Mouse (Mus musculus) kidney, postnatal 0 days (tissue): ENCODE measurements around the gene Celsr1. TPM values are rescaled to one million over a fixed set of nuclear protein-coding genes. Genes with fewer than 3 reads are reported as not detected.
"Not testable (repeated sequence)": the region's sequence is repeated elsewhere in the genome, so short reads cannot be mapped to it uniquely, and the experiment has no call there.

Source experiments
- ATAC-seq: fragments of 200-750 bp; cut with Nextera tagmentation; replicated peaks from 2 replicates; pipeline ENCODE4 v1.8.0; 2017; ENCODE audit warnings: low read depth, moderate number of reproducible peaks, moderate TSS enrichment, moderate library complexity; ENCODE audit not compliant: low FRiP score
- DNase-seq: peaks from one replicate; pipeline ENCODE4 v3.0.0-alpha.2; 2016; ENCODE audit warnings: low spot score
- H3K27ac ChIP-seq: fragments of 300-500 bp; sonication (generic); 2 replicates; pipeline ENCODE4 v1.5.1; 2014; ENCODE audit warnings: mild to moderate bottlenecking
- H3K27me3 ChIP-seq: fragments of 300-500 bp; sonication (generic); 2 replicates; pipeline ENCODE4 v1.6.1; 2014; ENCODE audit warnings: low read length, mixed read lengths; ENCODE audit not compliant: insufficient read depth
- H3K36me3 ChIP-seq: fragments of 300-500 bp; sonication (generic); 2 replicates; pipeline ENCODE4 v1.6.1; 2014; ENCODE audit warnings: low read length, mixed read lengths; ENCODE audit not compliant: insufficient read depth
- H3K4me1 ChIP-seq: fragments of 300-500 bp; sonication (generic); replicated peaks from 2 replicates; pipeline ENCODE4 v1.6.1; 2014; ENCODE audit warnings: antibody characterized with exemption, low read length, mixed read lengths; ENCODE audit not compliant: insufficient read depth
- H3K4me2 ChIP-seq: fragments of 300-500 bp; sonication (generic); 2 replicates; pipeline ENCODE4 v1.6.1; 2014; ENCODE audit warnings: mild to moderate bottlenecking, low read length, moderate library complexity, mixed read lengths
- H3K4me3 ChIP-seq: fragments of 300-500 bp; sonication (generic); replicated peaks from 2 replicates; pipeline ENCODE4 v1.5.1; 2014; ENCODE audit warnings: low read depth, low read length
- H3K9ac ChIP-seq: fragments of 300-500 bp; sonication (generic); 2 replicates; pipeline ENCODE4 v1.6.1; 2014; ENCODE audit warnings: low read depth, low read length
- H3K9me3 ChIP-seq: fragments of 300-500 bp; sonication (generic); replicated peaks from 2 replicates; pipeline ENCODE4 v1.6.1; 2016; ENCODE audit warnings: low read length, inconsistent platforms, mixed read lengths
- CTCF ChIP-seq: IDR thresholded peaks from 2 replicates; pipeline ENCODE4 v1.5.1; 2016; ENCODE audit warnings: antibody characterized with exemption, low read depth, mild to moderate bottlenecking, moderate library complexity
- WGBS: fragments of 180-500 bp; shearing (Covaris S2); extraction: QIAGEN DNeasy Blood & Tissue Kit; methylation state at CpG from one replicate; pipeline ENCODE4 v1.1.7; 2014; 5-methylcytosine and 5-hydroxymethylcytosine counted together
- polyA plus RNA-seq: library from polyadenylated mRNA; unstranded; fragments of >200 nt; fragmentation: Nextera tagmentation; extraction: Ambion mirVana; gene quantifications from 2 replicates; pipeline ENCODE4 v1.2.1, GENCODE M21; 2015

The Celsr1 gene
- polyA plus RNA-seq, 1 experiment from 2014 or later = 2.9 TPM

DNA sequence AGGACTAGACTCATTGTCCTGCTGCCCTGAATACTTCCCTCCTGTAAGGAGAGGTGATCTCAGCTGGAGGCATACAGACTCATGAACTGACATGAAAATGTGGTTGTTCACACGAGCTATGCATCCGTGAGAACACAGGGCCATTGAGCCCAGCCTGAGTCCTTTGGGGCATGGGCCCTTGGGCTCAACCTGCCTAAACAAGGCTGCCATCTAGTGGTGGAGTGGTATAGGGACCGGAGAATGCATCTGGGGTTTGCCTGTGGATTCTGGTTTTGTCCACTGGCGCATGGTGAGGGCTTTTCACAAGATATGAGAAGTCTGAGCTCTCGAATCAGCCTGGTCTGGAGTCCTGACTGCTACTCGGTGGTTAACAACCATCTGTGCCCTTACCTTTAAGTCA, 165.9 kb downstream of the Celsr1 start:
- no peak overlapping the region for H3K4me2 ChIP-seq
- no peak overlapping the region for H3K4me3 ChIP-seq
- H3K4me1 ChIP-seq = no peaks in the 10 kb centered on the region
- H3K36me3 ChIP-seq = peaks cover 24% of the 10 kb centered on the region
- no peaks in the 10 kb centered on the region for H3K9me3 ChIP-seq
- H3K9ac ChIP-seq = no peak overlapping the region
- 51% methylated on average over 6 of the region's 6 CpGs for WGBS
- DNase-seq = peak; percentile 82
- ATAC-seq = 0 out of 2 replicates have a peak, but pooled peaks have one; percentile 68
- no peaks in the 10 kb centered on the region for H3K27me3 ChIP-seq
- H3K27ac ChIP-seq = no peak overlapping the region
- peak; percentile 93 for TF ChIP-seq CTCF

- not testable (repeated sequence) for H3K27ac ChIP-seq, H3K9ac ChIP-seq, ATAC-seq, H3K4me3 ChIP-seq, H3K4me1 ChIP-seq, H3K27me3 ChIP-seq, H3K9me3 ChIP-seq, H3K4me2 ChIP-seq, DNase-seq
- WGBS = 91% methylated on average over 7 of the region's 7 CpGs
- peaks cover 15% of the 10 kb centered on the region for H3K36me3 ChIP-seq
Observed at GRCm38 (mm10) chr15:85865913-85866312, 167.7 kb downstream of the Celsr1 start.

GRCm38 (mm10) chr15:85859490-85860031, 174.0 kb downstream of the Celsr1 start, which contains the start of gene Gtse1:
Gene Gtse1, plus strand, starts transcription at chr15:85859745.
- TF ChIP-seq CTCF = no peak
- peaks cover 5% of the 10 kb centered on the region for H3K36me3 ChIP-seq
- no peaks in the 10 kb centered on the region for H3K27me3 ChIP-seq
- ATAC-seq = peak; percentile 99
- H3K4me2 ChIP-seq = peak within 1 kb of the TSS; percentile 92
- DNase-seq = peak; percentile 99
- peak within 1 kb of the TSS; percentile 63 for H3K27ac ChIP-seq
- H3K4me1 ChIP-seq = peaks cover 6% of the 10 kb centered on the region; the same call in 1 of the 2 replicates
- peak within 1 kb of the TSS; percentile 74 for H3K9ac ChIP-seq
- no peaks in the 10 kb centered on the region for H3K9me3 ChIP-seq
- WGBS = under 1% methylated on average over 42 of the region's 42 CpGs
- peak within 1 kb of the TSS; percentile 82 for H3K4me3 ChIP-seq

- 10% methylated on average over 15 of the region's 15 CpGs for WGBS
- no peaks in the 10 kb centered on the region for H3K27me3 ChIP-seq
- ATAC-seq (0 out of 2 replicates have a peak, but pooled peaks have one; percentile 23), DNase-seq (no peak)
- TF ChIP-seq CTCF = no peak
- H3K4me2 ChIP-seq = peak overlapping the region; percentile 92
- H3K36me3 ChIP-seq = 0 out of 2 replicates have a peak, but pooled peaks cover under 1% of the 10 kb centered on the region
- peak overlapping the region; percentile 82 for H3K4me3 ChIP-seq
- peak overlapping the region; percentile 74 for H3K9ac ChIP-seq
- peak overlapping the region; percentile 63 for H3K27ac ChIP-seq
- H3K9me3 ChIP-seq = no peaks in the 10 kb centered on the region
- H3K4me1 ChIP-seq = peaks cover 6% of the 10 kb centered on the region; the same call in 1 of the 2 replicates
Observed at GRCm38 (mm10) chr15:85858980-85859489, 174.5 kb downstream of the Celsr1 start.

- peak; percentile 45 for TF ChIP-seq CTCF
- no peak overlapping the region for H3K27ac ChIP-seq
- no peaks in the 10 kb centered on the region for H3K9me3 ChIP-seq
- no peaks in the 10 kb centered on the region for H3K4me1 ChIP-seq
- H3K4me2 ChIP-seq = no peak overlapping the region
- DNase-seq = no peak
- H3K27me3 ChIP-seq = no peaks in the 10 kb centered on the region
- no peak overlapping the region for H3K4me3 ChIP-seq
- no peak overlapping the region for H3K9ac ChIP-seq
- no peak for ATAC-seq
- 85% methylated on average over 12 of the region's 12 CpGs for WGBS
- H3K36me3 ChIP-seq = no peaks in the 10 kb centered on the region
Observed at GRCm38 (mm10) chr15:85851656-85852392, 181.8 kb downstream of the Celsr1 start.

Other genes with a start within 250 kb of the Celsr1 start
- 35.3 and 38.5 TPM in 2 replicates for gene Cdpf1, start 222.1 kb downstream of the Celsr1 start, polyA plus RNA-seq
- gene Pkdrej, start 212.0 kb downstream of the Celsr1 start, polyA plus RNA-seq = 0.13 TPM in 2 replicates
- 8.7 and 9.1 TPM in 2 replicates for gene Ttc38, start 201.5 kb downstream of the Celsr1 start, polyA plus RNA-seq
- 11.4 and 12.8 TPM in 2 replicates for gene Gtse1, start 174.0 kb downstream of the Celsr1 start, polyA plus RNA-seq
- gene Trmu, start 154.5 kb downstream of the Celsr1 start, polyA plus RNA-seq = 37.1 and 40.9 TPM in 2 replicates
- gene Gramd4, start 23.9 kb upstream of the Celsr1 start, polyA plus RNA-seq = 13.3 and 13.5 TPM in 2 replicates
- gene Cerk, start 152.4 kb upstream of the Celsr1 start, polyA plus RNA-seq = 9.4 and 10.6 TPM in 2 replicates
- 12.7 and 14.0 TPM in 2 replicates for gene Tbc1d22a, start 180.7 kb upstream of the Celsr1 start, polyA plus RNA-seq